Mouse (Mus musculus) liver, embryonic 13.5 days (tissue): ENCODE results near the gene Ppp1r26. TPM values are rescaled to one million over a fixed set of nuclear protein-coding genes. Genes with fewer than 3 reads are reported as not detected.

Experiments
- ATAC-seq: fragments of 200-750 bp; cut with Nextera tagmentation; 2 replicates; pipeline ENCODE4 v1.8.0; 2017; ENCODE audit warnings: low read depth, mild to moderate bottlenecking, moderate number of reproducible peaks, moderate library complexity
- DNase-seq: peaks from one replicate; pipeline ENCODE4 v3.0.0; 2022
- H3K27ac ChIP-seq: fragments of 300-500 bp; sonication (generic); 2 replicates; pipeline ENCODE4 v1.5.1; 2015; ENCODE audit warnings: moderate library complexity, mild to moderate bottlenecking, inconsistent platforms
- H3K27me3 ChIP-seq: fragments of 300-500 bp; sonication (generic); 2 replicates; pipeline ENCODE4 v1.6.1; 2015; ENCODE audit warnings: mild to moderate bottlenecking, inconsistent platforms
- H3K36me3 ChIP-seq: fragments of 300-500 bp; sonication (generic); 2 replicates; pipeline ENCODE4 v1.6.1; 2015; ENCODE audit warnings: mild to moderate bottlenecking, inconsistent platforms
- H3K4me1 ChIP-seq: fragments of 300-500 bp; sonication (generic); replicated peaks from 2 replicates; pipeline ENCODE4 v1.6.1; 2015; ENCODE audit warnings: inconsistent platforms
- H3K4me2 ChIP-seq: fragments of 300-500 bp; sonication (generic); 2 replicates; pipeline ENCODE4 v1.6.1; 2015; ENCODE audit warnings: inconsistent platforms, mild to moderate bottlenecking, moderate library complexity
- H3K4me3 ChIP-seq: fragments of 300-500 bp; sonication (generic); replicated peaks from 2 replicates; pipeline ENCODE4 v1.5.1; 2015; ENCODE audit warnings: mild to moderate bottlenecking, inconsistent platforms
- H3K9ac ChIP-seq: fragments of 300-500 bp; sonication (generic); 2 replicates; pipeline ENCODE4 v1.6.1; 2015; ENCODE audit warnings: mild to moderate bottlenecking, inconsistent platforms
- H3K9me3 ChIP-seq: fragments of 300-500 bp; sonication (generic); replicated peaks from 2 replicates; pipeline ENCODE4 v1.6.1; 2016; ENCODE audit warnings: inconsistent platforms
- WGBS: fragments of 180-500 bp; shearing (Covaris S2); methylation state at CpG from one replicate; pipeline ENCODE4 v1.1.7; 2015; ENCODE audit not compliant: insufficient replicate concordance; 5-methylcytosine and 5-hydroxymethylcytosine counted together
- polyA plus RNA-seq: library from polyadenylated mRNA; unstranded; fragments of >200 nt; fragmentation: Nextera tagmentation; extraction: Ambion mirVana; gene quantifications from 2 replicates; pipeline ENCODE4 v1.2.1, GENCODE M21; 2015

The Ppp1r26 gene
- polyA plus RNA-seq, 1 experiment from 2014 or later = 0.16 TPM

DNA sequence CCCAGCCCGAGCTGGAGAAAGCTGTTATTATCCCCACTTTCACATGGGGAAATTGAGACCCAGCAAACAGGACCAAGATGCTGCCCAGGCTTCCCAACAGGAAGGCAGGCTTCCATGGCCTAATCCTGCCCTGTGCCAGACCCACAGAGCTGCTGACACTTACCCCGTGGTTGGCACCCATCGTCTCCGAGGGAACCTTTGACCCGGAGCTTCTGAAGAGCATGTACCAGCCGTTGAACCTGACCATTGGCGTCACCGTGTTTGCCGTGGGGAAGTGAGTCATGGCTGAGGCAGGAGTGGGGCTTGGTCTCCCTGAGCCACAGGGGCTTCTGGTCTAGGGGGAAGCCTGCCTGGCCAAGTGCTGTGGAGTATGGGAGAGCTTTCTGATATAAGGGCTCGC, 56.4 kb downstream of the Ppp1r26 start:
- Histone ChIP-seq H3K9ac (no peak overlapping the region), H3K27ac (no peak overlapping the region), H3K9me3 (no peaks in the 10 kb centered on the region), H3K4me2 (no peak overlapping the region), H3K36me3 (no peaks in the 10 kb centered on the region), H3K4me3 (no peak overlapping the region), H3K27me3 (0 out of 2 replicates have a peak, but pooled peaks cover 3% of the 10 kb centered on the region), H3K4me1 (no peaks in the 10 kb centered on the region)
- WGBS = 60% methylated on average over 10 of the region's 10 CpGs
- DNase-seq (no peak), ATAC-seq (no peak)

DNA sequence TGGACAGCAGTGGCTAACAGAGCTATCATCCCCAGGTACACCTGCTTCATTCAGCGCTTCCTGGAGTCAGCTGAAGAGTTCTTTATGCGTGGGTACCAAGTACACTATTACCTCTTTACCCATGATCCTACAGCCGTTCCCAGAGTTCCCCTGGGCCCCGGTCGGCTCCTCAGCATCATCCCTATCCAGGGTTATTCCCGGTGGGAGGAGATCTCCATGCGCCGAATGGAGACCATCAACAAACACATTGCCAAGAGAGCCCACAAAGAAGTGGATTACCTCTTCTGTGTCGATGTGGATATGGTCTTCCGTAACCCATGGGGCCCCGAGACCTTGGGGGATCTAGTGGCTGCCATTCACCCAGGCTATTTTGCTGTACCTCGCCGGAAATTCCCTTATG, 58.1 kb downstream of the Ppp1r26 start:
- Histone ChIP-seq H3K4me2 (no peak overlapping the region), H3K4me1 (no peaks in the 10 kb centered on the region), H3K36me3 (no peaks in the 10 kb centered on the region), H3K27me3 (0 out of 2 replicates have a peak, but pooled peaks cover 3% of the 10 kb centered on the region), H3K27ac (no peak overlapping the region), H3K9ac (no peak overlapping the region), H3K9me3 (no peaks in the 10 kb centered on the region), H3K4me3 (no peak overlapping the region)
- ATAC-seq = no peak
- 72% methylated on average over 13 of the region's 13 CpGs for WGBS
- DNase-seq = no peak

Other genes starting within 250 kb of the Ppp1r26 start
- gene 1700007K13Rik, start 19.5 kb downstream of the Ppp1r26 start, polyA plus RNA-seq = 0.14 TPM in 1 of 2 replicates, not detected in the other
- gene Mrps2, start 21.3 kb downstream of the Ppp1r26 start, polyA plus RNA-seq = 31.0 and 36.2 TPM in 2 replicates
- gene Gbgt1, start 50.1 kb downstream of the Ppp1r26 start, polyA plus RNA-seq = 0.36 and 0.44 TPM in 2 replicates
- gene Gm10134, start 59.3 kb downstream of the Ppp1r26 start, polyA plus RNA-seq = 0.52 and 1.1 TPM in 2 replicates
- gene Ralgds, start 66.3 kb downstream of the Ppp1r26 start, polyA plus RNA-seq = 1.7 and 2.5 TPM in 2 replicates
- 0.05 and 0.34 TPM in 2 replicates for gene Cel, start 116.6 kb downstream of the Ppp1r26 start, polyA plus RNA-seq
- gene Gtf3c5, start 137.0 kb downstream of the Ppp1r26 start, polyA plus RNA-seq = 16.9 and 19.3 TPM in 2 replicates
- 99.2 and 109 TPM in 2 replicates for gene Gfi1b, start 175.2 kb downstream of the Ppp1r26 start, polyA plus RNA-seq
- 7.8 and 8.4 TPM in 2 replicates for gene Tsc1, start 194.4 kb downstream of the Ppp1r26 start, polyA plus RNA-seq